Mouse (Mus musculus) left cerebral cortex, postnatal 14 days (tissue): ENCODE results near the gene Crybb2. TPM values are rescaled to one million over a fixed set of nuclear protein-coding genes. Genes with fewer than 3 reads are reported as not detected.
"Not testable (repeated sequence)": the region's sequence is repeated elsewhere in the genome, so short reads cannot be mapped to it uniquely, and the experiment has no call there.

ENCODE experiments used
- DNase-seq, 2 experiments: peaks; one replicate each; pipeline ENCODE4 v3.0.0; 2021 to 2022; ENCODE audit warnings: low spot score in 2 of 2, mixed read lengths in 1 of 2
- intact Hi-C: fragments of 180-260 bp; cut with DNase I; formaldehyde crosslinking; loops from one replicate; pipeline ENCODE4 v1.15.1; 2025
- long read RNA-seq, 2 experiments: library from polyadenylated mRNA; stranded (forward); transcript quantifications; one replicate each; pipeline ENCODE4 v2.0.0; 2021
- total RNA-seq, 2 experiments: library from RNA; stranded (reverse); gene quantifications; 2 replicates each; pipeline ENCODE4 v1.2.3; 2021

Gene Crybb2
- total RNA-seq: not detected
- long read RNA-seq, experiment 1: 0 reads
- long read RNA-seq, experiment 2: 0 reads

DNA sequence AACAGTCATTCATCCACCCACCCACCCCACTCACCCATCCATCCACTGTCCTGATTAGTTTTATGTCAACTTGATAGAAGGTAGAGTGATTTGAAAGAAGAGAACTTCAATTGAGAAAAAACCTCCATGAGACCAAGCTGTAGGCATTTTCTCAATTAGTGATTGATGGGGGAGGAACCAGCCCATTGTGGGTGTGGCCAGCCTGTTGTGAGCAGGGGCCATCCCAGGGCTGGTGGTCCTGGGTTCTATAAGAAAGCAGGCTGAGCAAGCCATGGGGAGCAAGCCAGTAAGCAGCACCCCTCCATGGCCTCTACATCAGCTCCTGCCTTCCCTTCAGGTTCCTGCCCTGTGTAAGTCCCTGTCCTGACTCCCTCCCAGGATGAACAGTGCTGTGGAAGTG is at the start of gene Crybb2:
TSS of gene Crybb2 (minus strand) at position 101 of the 400 bp plus-strand sequence.
- intact Hi-C loops: loop anchor here (10.0 kb wide), 1 partner anchor 615 kb away; no protein-coding TSS in a partner anchor
- DNase-seq: no peak

DNA sequence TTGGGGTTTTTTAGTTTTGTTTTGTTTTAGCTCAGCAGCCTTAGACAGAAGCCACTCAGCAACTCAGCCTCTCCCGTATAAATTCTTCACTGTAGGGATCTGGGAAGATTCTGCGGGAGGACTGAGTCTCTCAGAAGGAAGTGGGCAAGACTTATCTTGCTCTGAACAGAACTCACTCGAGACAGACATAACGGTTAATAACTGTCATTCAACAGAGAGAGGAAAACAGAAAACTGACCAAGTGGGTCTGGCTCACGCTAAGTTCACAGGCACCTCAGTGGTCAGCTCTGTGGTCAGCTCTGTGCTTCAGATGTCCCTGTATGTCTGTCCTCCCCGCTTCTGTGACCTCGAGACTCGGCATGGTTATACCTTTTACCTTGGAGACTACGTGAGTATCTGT is 49.4 kb upstream of the Crybb2 start:
- intact Hi-C loops: no loop called here
- DNase-seq: no peak

DNA sequence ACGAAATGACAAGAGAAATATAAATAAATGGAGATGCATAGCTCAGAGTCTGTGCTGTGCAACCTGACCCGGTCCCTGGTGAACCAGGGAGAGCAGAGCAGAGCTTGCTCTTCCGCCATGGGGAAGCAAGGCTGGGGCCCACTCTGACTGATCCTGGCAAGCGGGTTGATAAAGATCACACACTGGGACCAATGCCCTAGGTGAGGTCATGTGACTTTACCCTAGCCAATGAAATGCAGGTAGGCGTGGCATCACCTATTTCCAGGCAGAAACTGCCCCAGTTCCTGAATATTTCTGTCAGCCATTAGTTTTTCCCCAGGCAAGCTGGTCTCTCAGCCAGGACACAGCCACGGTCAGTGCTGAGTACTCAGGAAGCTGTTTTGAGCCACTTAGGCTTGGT is 48.8 kb upstream of the Crybb2 start:
- no peak for DNase-seq
- intact Hi-C loops: no loop called here

DNA sequence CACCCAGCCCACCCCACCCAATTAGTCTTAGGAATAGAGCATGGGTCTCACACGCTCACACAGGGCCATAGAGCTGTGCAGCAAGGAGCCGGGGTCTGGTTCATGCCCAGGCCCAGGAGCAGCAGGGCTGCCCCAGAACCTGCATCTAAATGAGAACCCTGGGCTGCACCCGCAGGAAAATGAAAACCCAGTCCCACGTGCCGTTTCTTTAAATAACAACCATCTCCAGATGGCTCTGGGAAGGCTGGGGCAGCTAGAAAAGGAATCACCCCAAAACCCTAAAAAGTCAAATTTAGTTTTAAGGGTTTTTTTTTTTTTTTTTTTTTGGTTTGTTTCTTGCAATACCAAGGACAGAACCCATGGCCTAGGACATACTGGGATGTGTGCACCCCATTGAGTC is 47.4 kb upstream of the Crybb2 start:
- intact Hi-C loops: no loop called here
- no peak for DNase-seq

DNA sequence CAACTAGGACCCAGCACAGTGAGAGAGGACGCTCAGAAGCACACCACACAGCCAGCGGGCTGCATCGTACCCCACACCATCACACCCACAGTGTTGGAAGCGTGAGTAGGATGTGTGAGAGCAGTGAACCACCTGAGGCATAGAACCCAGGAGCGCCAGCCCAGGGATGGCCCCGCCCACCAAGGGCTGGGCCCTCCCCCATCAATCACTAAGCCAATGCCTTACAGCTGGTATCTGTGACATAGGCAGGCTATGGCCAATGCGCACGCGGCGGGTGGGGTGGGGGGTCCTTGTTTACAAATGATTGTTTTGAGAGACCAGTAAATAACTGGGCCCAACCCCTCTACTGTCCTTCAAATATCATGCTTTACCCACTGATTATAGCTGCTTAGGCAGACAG is 46.0 kb upstream of the Crybb2 start:
- DNase-seq: no peak
- intact Hi-C loops: no loop called here

DNA sequence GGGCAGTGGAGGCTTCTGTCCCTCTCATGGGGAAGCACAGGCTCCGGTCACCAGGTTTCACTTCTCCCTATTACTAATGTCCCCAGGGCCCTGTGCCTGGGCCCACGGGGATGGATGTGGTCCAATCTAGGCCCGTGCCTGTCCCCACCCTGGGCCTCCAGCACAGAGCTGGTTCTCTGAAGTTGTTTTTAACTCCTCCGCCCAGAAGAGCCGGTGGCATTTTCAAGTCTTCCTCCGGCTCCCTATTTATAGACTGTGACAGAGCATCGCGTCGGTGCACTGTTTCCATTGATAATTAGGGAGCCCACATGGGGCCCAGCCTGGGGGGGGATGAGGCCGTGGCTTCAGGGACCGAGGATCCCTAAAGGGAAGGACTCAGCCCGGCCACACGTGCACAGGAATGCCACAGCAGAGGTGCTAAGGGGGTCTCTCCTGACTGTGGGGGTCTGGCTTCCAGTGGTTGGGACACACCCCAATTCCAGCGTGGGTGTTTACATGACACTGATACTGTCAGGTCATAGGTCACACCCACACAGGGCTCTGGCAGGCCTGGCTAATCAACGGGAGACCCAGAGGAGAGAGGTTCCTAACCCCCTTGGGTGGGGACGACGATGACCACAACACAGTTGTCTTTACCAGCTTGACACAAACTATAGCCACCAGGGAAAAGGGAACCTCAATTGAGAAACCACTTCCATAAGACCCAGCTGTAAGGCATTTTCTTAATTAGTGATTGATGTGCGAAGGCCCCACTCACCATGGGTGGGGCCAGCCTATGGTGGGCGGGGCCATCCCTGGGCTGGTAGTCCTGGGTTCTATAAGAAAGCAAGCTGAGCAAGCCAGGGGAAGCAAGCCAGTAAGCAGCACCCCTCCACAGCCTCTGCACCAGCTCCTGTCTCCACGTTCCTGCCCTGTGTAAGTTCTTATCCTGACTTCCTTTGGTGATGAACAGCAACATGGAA is 44.6 kb upstream of the Crybb2 start:
- intact Hi-C loops: no loop called here
- DNase-seq: peak; percentile 58 to 67

DNA sequence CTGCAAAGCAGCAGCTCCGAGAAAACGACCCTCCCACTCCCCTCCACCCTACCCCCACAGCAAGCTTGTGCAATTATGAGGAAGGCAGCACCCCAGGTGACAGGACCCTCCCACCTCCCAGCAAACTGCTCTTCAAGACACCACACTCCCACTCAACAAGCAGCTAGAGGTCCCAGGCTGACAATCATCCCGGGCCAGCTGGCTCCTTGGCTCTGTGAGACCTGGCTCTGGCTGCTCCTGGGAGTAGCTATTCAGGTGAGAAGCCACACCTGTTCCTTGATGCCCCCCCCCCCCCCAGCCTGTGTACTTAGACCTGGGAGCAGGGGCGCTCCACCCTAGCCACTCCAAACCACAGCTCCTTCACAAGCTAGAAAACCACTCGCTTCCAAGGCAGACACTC is 43.2 kb upstream of the Crybb2 start:
- intact Hi-C loops: no loop called here
- DNase-seq: no peak

DNA sequence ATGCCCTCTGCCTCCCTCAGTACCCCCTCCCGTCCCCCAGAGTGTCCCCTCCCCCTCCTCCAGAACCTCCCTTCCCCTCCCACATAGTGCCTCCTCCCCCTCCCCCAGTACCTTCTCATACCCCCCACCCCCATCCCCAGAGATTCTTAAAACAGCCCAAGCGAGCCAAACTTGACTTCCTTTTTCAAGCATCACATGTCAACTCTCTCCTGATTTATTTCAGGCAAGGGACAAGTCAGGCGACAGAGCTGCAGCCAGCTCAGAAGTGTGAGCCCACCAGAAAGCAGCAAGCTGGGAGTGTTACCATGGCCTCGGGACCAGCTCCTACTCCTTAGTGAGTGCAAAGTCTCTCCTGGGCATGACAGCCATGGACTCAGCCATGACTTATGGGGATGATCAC is 41.4 kb upstream of the Crybb2 start:
- no peak for DNase-seq
- intact Hi-C loops: no loop called here

DNA sequence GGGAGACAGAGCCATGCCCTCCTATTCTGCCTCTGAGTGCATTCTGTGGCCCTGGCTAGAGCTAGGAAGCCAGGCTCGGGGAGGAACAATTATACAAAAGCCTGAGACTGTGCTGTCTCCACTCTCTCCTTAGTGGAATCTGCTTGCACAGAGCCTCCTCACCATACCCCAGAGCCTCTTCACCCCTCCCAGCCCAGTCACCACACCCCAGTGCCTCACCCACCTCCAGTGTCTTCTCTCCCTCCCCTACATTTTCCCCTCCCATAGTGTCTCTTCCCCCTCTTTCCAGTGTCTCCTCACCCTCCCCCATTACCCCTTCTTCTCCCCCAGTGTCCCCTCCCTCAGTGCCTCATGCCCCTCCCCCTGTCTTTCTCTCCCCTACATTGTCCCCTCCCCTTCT is 41.0 kb upstream of the Crybb2 start:
- intact Hi-C loops: no loop called here
- no peak for DNase-seq

DNA sequence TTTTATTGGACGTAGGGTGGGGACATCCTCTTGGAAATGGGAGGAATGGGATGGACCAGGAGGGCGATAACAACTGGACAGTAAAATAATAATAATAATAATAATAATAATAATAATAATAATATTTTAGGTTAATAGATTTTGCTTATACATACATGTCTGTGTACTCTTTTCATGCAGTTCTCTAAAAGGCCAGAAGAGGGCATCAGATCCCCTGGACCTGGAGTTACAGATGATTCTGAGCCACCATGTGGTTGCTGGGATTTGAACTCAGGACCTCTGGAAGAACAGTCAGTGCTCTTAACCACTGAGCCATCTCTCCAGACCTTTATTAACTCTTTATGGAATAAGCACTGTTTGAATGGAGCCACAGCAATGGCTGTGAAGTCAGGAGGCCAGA is 39.7 kb upstream of the Crybb2 start:
- intact Hi-C loops, DNase-seq: not testable (repeated sequence)

DNA sequence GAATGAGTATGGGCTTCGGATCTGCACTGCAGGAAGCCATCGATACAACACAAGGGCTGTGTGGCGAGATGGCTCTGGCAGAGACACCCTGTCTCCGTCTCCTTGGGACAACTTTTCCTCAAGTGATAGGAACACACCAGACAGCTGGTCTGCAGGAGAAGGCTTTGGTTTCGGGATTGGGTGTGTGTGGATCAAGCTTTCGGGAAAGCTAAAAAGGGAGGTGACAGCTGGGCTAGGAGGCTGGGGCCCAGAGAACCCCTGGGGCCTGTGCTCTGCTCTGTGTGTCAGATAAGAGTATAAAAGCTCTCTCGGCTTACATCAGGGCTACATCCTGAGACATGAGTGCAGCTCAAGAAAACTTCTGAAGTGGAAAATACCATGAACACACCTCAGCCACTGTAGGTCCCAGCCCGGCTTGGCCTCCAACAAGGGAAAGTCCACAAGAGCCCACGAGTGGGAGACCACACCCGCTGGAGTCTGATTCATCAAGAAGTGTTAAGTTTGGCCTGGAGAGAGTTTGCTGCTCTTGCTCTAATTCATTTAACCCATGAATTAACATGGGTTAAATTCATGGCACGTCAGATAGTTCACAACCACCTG is 38.3 kb upstream of the Crybb2 start:
- no peak for DNase-seq
- intact Hi-C loops: no loop called here

DNA sequence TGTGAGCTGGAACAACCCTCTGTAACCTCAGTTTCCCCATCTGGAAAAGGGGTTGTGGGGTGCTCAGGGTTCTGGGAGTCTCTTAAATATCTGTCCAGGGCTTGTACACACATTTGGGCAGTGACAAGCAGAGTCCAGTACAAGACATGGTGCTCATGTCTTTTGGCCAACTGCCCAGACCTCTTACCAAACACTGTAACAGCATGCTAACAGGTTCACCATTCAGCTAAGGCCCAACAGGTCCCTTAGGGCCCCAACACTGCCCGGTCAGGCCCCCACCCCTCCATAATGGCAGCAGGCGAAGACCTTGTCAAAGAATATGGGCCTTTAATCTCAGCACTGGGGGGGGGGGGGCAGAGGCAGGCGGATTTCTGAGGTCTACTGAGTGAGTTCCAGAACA is 37.8 kb upstream of the Crybb2 start:
- intact Hi-C loops: no loop called here
- DNase-seq: no peak

DNA sequence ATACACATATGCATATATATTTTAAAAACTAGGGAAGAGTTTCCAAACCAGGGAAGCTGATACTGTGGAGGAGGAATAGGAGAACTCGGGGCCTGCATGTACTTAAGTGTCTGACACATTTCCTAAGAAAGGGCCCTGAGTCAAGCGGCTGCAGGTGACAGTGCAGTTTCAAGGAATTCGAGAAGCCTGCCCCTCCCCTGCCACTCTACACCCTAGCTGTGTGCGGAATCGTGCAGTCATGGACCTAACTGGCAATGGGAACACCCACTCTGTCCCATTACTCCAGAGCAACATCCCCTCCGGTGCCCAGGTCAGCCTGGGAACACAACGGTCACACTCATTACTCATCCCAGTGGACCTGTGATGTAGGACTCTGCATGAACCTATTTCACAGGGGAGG is 36.7 kb upstream of the Crybb2 start:
- DNase-seq: no peak
- intact Hi-C loops: no loop called here

DNA sequence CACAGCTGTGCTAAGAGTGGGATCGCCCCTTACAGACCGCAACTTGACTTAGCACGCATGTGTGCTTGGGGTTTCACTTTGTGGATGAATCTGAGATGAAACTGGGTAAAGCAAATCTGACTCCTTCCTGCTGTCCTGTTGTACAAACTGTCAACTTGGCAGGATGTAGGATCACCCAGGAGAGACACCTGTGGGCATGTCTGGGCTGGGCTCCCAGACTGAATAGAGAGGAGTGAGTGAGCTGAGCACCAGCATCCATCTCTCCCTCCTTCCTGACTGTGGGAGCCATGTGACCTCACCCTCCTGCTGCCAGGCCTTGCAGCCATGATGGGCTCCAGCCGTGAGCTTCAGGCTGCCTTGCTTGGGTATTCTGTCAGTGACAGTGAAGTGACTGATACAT is 35.6 kb upstream of the Crybb2 start:
- no peak for DNase-seq
- intact Hi-C loops: no loop called here

DNA sequence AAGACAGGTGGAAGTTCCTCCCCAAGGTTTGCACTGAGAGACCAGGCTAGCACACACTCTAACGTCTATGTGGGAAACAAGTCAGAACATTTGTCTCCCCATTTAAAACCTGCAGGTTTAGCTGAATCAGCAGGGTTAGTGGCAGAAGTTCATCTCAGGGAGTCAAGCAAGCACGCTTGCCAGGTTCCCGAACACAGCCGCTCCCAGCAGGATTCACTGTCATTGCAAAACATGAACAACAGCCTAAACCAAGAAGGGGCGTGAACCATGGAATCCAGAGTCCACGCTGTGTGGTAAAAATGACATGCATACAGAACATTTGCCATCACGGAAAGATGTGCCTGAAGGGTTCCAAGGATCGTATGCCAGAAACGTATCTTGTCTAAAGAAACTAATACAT is 35.1 kb upstream of the Crybb2 start:
- DNase-seq: no peak
- intact Hi-C loops: no loop called here

DNA sequence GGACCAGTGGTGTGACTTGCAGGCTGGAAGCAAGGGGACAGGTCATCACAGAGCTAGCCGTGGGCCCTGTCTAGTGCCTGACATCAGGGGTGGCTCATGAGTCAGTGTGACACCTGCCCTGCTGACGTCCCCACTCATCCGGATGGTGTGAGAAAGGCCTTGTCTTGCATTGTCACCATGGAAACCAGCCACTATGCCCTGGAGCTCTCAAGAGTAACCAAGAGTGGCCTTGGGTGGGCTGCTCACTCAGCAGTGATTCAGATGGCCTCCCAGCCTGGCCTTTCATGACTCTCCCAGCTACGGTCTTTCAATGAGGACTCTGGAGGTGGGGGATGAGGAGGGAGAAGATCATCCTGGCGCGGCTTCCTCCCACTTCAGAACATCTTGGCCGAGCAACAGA is 32.5 kb upstream of the Crybb2 start:
- intact Hi-C loops: loop anchor here (5.0 kb wide), 1 partner anchor 35 kb away; no protein-coding TSS in a partner anchor
- no peak for DNase-seq

DNA sequence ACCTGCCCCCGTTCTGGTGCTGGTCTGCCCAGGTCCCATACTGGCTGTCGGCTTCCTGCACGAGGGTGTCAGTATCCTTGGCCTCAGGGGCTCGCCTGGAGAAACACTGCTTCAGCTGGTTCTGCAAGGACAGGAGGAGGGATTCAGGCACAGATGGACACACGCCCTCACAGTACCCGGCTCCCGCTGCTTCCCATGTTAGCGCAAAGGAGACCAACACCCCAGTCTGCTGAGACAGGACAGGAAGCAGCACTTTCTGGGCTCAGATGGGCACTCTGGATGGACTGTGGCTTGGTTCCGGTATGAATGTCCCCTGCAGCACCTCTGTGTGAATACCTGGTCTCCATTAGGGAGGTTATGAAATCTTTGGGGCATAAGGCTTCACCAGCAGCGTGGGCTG is 31.5 kb upstream of the Crybb2 start:
- no peak for DNase-seq
- intact Hi-C loops: loop anchor here (2.0 to 5.0 kb wide), 2 partner anchors 36 to 53 kb away; no protein-coding TSS in a partner anchor

DNA sequence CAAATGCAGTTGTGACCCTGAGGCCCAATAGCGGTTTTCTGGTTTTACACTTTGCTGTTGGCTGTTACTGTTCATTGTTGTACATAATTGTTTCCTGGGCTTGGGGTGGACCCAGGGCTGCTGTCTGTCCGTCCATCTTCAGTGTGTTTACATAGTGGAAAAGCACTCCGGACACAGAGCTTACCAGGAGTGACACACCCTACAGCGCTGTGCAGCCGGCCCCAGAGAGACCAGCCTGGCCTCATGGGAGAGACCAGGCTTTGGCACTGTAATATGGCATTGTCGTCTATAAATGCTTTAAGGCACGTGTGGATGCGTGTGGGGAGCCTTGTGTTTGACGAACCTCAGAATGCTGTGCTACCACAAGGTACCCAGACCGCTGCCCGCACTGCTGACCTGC is 30.5 kb upstream of the Crybb2 start:
- intact Hi-C loops: loop anchor here (2.0 to 5.0 kb wide), 2 partner anchors 37 to 54 kb away; no protein-coding TSS in a partner anchor
- DNase-seq: no peak

DNA sequence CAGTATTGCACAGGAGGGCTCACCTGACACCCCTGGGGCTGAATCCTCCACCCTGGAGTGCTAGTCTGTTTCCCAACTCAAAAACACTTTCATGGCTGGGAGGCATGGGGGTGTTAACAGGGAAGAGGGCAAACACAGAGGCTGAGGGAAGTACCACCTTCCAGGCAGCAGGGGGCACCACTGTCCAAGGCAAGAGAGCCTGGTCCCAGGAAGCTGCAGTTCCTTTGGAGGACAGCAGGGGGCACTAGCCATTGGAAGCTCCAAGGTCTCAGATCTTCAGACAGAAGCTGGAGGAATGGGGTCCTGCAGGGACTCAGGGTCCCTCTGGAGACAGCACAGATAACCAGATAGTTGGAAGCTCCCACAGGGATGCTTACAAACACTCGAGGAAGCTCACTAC is 29.6 kb upstream of the Crybb2 start:
- peak; percentile 96 for DNase-seq
- intact Hi-C loops: loop anchor here (2.0 to 5.0 kb wide), 2 partner anchors 73 to 127 kb away; partner anchors contain the start of gene Tmem211

DNA sequence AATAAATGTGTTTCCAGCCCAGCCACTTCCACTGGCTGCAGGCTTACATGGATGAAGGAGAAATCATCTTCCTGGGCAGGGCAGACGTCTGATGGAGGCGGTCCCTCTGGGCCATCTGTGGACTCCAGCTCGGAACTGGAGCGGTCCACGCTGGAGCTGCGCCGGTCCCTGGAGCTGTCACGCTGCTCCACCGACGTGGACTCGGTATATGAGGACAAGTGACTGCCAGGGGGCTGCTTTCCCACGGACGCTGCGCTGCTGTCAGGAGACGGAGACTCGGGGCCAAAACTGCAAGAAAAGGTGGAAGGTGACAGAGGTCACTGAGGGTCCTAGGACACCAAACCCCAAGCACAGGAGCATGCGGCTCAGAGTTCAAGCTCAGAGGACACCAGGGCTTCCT is 27.6 kb upstream of the Crybb2 start:
- no peak for DNase-seq
- intact Hi-C loops: loop anchor here (5.0 kb wide), 1 partner anchor 75 kb away; no protein-coding TSS in a partner anchor
